24 mouse cellular contexts compared by ENCODE assay signal in the genomic region with DNA sequence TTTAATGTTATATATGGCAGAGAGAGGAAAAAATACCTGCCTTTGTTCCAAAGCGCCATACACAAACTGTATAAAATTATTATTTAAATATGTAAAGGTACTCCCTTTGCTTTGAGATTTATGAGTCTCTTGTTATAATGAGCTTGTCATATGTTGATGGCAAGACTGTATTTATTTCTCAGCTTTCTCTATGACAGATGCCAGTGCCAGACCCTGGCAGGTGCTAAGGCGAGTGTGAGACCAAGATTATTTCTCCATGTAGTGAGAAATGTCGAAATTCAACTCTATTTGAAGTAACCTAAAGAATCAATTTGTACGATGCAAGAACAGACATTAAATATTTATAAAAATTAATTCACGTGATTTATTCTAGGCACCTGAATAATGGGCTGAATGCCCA. TPM values are rescaled to one million over a fixed set of nuclear protein-coding genes. Genes with fewer than 3 reads are reported as not detected.
"Had no signal": no experiment of that assay in that cellular context is flagged by ENCODE, and none has a peak within 500 bp of the region (broad histone marks: within the 10 kb centered on the region; RNA-seq: fewer than 3 reads in every experiment).

No protein-coding gene starts in this region.

- H3K27me3 ChIP-seq: liver, embryonic 13.5 days; midbrain, embryonic 12.5 days; midbrain, embryonic 15.5 days; neural tube, embryonic 12.5 days; neural tube, embryonic 15.5 days had no signal

- H3K27ac ChIP-seq: kidney, postnatal 0 days; layer of hippocampus, adult 2 months; liver, embryonic 13.5 days; macrophage; midbrain, embryonic 12.5 days; midbrain, embryonic 15.5 days; neural tube, embryonic 12.5 days; neural tube, embryonic 15.5 days; stomach, postnatal 0 days had no signal

- H3K4me3 ChIP-seq: layer of hippocampus, adult 2 months; liver, embryonic 13.5 days; midbrain, embryonic 12.5 days; midbrain, embryonic 15.5 days; neural tube, embryonic 12.5 days; neural tube, embryonic 15.5 days had no signal

- H3K4me1 ChIP-seq: liver, embryonic 13.5 days; midbrain, embryonic 12.5 days; midbrain, embryonic 15.5 days; neural tube, embryonic 12.5 days had no signal

- H3K9ac ChIP-seq: liver, embryonic 13.5 days; lung, embryonic 14.5 days; midbrain, embryonic 12.5 days; midbrain, embryonic 15.5 days; neural tube, embryonic 12.5 days; neural tube, embryonic 15.5 days had no signal

- DNase-seq: kidney, postnatal 25 days; layer of hippocampus, adult 9-11 months; liver, embryonic 13.5 days; right cerebral cortex, adult 18-20 months; right cerebral cortex, postnatal 14 days; right cerebral cortex, postnatal 4 days; thymus, adult 2 months; thymus, postnatal 14 days; thymus, postnatal 4 days had no signal

- H3K36me3 ChIP-seq: liver, embryonic 13.5 days; midbrain, embryonic 12.5 days; midbrain, embryonic 15.5 days; neural tube, embryonic 12.5 days; neural tube, embryonic 15.5 days had no signal

- ATAC-seq: lung, postnatal 0 days; midbrain, embryonic 15.5 days had no signal

- H3K4me2 ChIP-seq: liver, embryonic 13.5 days; lung, embryonic 14.5 days; midbrain, embryonic 12.5 days; midbrain, embryonic 15.5 days; neural tube, embryonic 12.5 days; neural tube, embryonic 15.5 days had no signal

- H3K9me3 ChIP-seq: liver, embryonic 13.5 days; midbrain, embryonic 12.5 days; midbrain, embryonic 15.5 days; neural tube, embryonic 12.5 days; neural tube, embryonic 15.5 days had no signal

RNA-seq across cellular contexts. Expression of gene Npvf, which starts 3.8 kb away (rescaled TPM):
- polyA plus RNA-seq: large intestine, adult 2 months; limb, embryonic 11.5 days; liver, adult 2 months; liver, embryonic 13.5 days; liver, embryonic 16.5 days; lung, embryonic 14.5 days; lung, postnatal 0 days; midbrain, embryonic 12.5 days; neural tube, embryonic 12.5 days; stomach, embryonic 14.5 days; stomach, postnatal 0 days; thymus, adult 2 months had no signal
